Mouse (Mus musculus) macrophage (primary cell): ENCODE results near the gene Slc22a14. TPM values are rescaled to one million over a fixed set of nuclear protein-coding genes. Genes with fewer than 3 reads are reported as not detected.

Source experiments
- H3K27ac ChIP-seq: fragments of 350-480 bp; formaldehyde crosslinking; 2 replicates; pipeline ENCODE4 v1.9.0; 2021
- H3K36me3 ChIP-seq: fragments of 350-480 bp; formaldehyde crosslinking; 2 replicates; pipeline ENCODE4 v1.9.0; 2021; ENCODE audit errors: inconsistent target
- H3K4me3 ChIP-seq: fragments of 350-480 bp; formaldehyde crosslinking; 2 replicates; pipeline ENCODE4 v1.9.0; 2021; ENCODE audit errors: inconsistent target
- H3K79me2 ChIP-seq: fragments of 350-480 bp; formaldehyde crosslinking; 2 replicates; pipeline ENCODE4 v1.9.0; 2021; ENCODE audit errors: inconsistent target
- WGBS: methylation state at CpG from one replicate; pipeline ENCODE4 v1.1.7; 2026; ENCODE audit warnings: inconsistent platforms; ENCODE audit not compliant: missing documents; 5-methylcytosine and 5-hydroxymethylcytosine counted together
- polyA plus RNA-seq: library from polyadenylated mRNA; stranded (reverse); fragments of 250-400 nt; gene quantifications from 3 replicates; pipeline ENCODE4 v1.2.4, GENCODE M21; 2018; ENCODE audit warnings: inconsistent platforms

The Slc22a14 gene
- polyA plus RNA-seq, 1 experiment from 2014 or later, result not detected

- WGBS, result under 1% methylated on average over 71 of the region's 76 CpGs
- Histone ChIP-seq H3K4me3 (peak within 1 kb of the TSS; percentile 78), H3K36me3 (no peaks in the 10 kb centered on the region), H3K27ac (peak within 1 kb of the TSS; percentile 93), H3K79me2 (peaks cover 43% of the 10 kb centered on the region)
These were observed 42.8 kb downstream of the Slc22a14 start, which contains the start of gene Oxsr1 for GRCm38 (mm10) chr9:119322289-119323259. Oxsr1 (minus strand) TSS chr9:119322427.

GRCm38 (mm10) chr9:119321392-119322229 lies 43.7 kb downstream of the Slc22a14 start:
- under 1% methylated on average over 57 of the region's 59 CpGs for whole genome bisulfite sequencing
- no peak overlapping the region for H3K27ac ChIP-seq
- H3K79me2 ChIP-seq, result peaks cover 53% of the 10 kb centered on the region
- no peaks in the 10 kb centered on the region for H3K36me3 ChIP-seq
- peak overlapping the region; percentile 69 for H3K4me3 ChIP-seq

DNA sequence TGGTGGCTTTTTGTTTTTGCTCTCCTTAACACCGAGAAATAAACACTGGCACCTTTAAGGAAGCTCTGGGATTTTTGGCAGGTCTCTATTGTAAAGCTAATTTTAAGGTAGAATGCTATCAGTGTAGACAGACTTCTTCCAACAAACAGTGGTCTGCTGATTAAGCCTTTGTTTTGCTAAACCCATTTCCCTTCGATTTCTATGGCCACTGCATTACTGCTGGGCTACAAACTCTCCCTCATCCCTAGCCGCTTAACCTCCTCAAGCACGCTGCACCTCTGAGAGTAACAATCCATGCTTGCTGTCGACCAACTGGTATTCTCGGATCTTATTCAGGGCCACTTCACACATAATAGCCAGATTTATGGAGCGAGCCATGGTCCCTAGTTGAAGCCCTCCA lies 44.4 kb downstream of the Slc22a14 start:
- H3K27ac ChIP-seq, result no peak overlapping the region
- WGBS, result 48% methylated on average over 7 of the region's 7 CpGs
- peak overlapping the region; percentile 69 for H3K4me3 ChIP-seq

GRCm38 (mm10) chr9:119320446-119320845 lies 44.9 kb downstream of the Slc22a14 start:
- no peaks in the 10 kb centered on the region for H3K36me3 ChIP-seq
- H3K27ac ChIP-seq, result no peak overlapping the region
- WGBS, result 95% methylated on average over 6 of the region's 7 CpGs
- H3K79me2 ChIP-seq, result peaks cover 64% of the 10 kb centered on the region
- H3K4me3 ChIP-seq, result no peak overlapping the region

More for the DNA sequence above, 44.4 kb downstream of the Slc22a14 start:
- Histone ChIP-seq H3K79me2 (peaks cover 59% of the 10 kb centered on the region), H3K36me3 (no peaks in the 10 kb centered on the region)

DNA sequence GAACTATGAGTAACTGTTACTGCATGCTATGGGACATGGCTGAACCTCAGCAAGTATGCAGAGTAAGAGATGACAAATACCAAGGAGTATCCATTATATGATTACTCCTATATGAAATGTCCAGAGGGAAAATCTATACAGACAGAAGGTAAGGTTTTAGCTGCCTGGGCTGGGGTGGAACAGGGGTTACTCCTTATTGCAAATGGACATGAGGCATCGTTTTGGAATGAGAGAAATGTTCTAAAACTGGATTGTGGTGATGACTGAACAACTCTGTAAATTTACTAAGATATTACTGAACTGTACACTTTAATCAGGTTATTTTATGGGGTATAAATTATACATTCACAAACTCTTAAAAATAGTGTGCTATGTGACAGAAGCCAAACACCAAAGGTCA lies 46.5 kb downstream of the Slc22a14 start:
- Histone ChIP-seq H3K36me3 (no peaks in the 10 kb centered on the region), H3K79me2 (peaks cover 80% of the 10 kb centered on the region), H3K27ac (no peak overlapping the region), H3K4me3 (no peak overlapping the region)
- 100% methylated on average over 1 of the region's 1 CpGs for WGBS

DNA sequence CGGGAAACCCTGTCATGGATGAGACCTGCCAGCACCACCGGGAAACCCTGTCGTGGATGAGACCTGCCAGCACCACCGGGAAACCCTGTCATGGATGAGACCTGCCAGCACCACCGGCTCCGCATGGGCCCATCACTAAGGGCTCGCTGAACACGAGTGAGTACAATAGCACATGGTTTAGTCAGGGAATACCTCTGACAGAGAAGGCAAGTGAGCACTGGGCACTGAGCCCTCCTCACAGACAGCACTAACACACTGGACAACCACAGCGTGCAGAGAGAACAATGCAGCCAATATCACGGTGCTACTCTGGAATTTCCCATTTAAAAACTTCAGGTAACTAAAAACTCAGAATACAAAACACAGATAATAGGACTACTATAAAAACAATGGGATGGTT lies 52.3 kb downstream of the Slc22a14 start:
- Histone ChIP-seq H3K79me2 (peaks cover 100% of the 10 kb centered on the region), H3K4me3 (no peak overlapping the region), H3K27ac (no peak overlapping the region), H3K36me3 (no peaks in the 10 kb centered on the region)
- WGBS, result 93% methylated on average over 9 of the region's 10 CpGs

- H3K79me2 ChIP-seq, result peaks cover 96% of the 10 kb centered on the region
- 0 out of 2 replicates have a peak, but pooled peaks cover 6% of the 10 kb centered on the region for H3K36me3 ChIP-seq
- H3K4me3 ChIP-seq, result no peak overlapping the region
- no peak overlapping the region for H3K27ac ChIP-seq
- WGBS, result 79% methylated on average over 1 of the region's 1 CpGs
These were observed 56.3 kb downstream of the Slc22a14 start for GRCm38 (mm10) chr9:119309067-119309466.

DNA sequence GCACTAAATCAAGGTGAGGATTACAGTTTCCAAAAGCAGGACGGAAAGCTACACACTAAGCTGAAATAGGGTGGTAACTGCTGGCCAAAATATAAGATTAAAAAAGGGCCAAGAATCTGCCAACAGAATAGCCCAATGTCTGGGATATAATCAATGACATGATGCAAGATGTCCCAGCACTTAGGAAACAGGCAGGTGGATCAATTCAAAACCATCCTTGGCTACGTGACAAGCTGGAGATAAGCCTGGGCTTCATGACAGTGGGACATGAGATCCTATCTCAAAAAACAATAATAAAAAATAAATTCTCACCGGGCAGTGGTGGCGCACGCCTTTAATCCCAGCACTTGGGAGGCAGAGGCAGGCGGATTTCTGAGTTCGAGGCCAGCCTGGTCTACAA lies 59.5 kb downstream of the Slc22a14 start:
- no peak overlapping the region for H3K4me3 ChIP-seq
- H3K27ac ChIP-seq, result no peak overlapping the region
- H3K36me3 ChIP-seq, result 0 out of 2 replicates have a peak, but pooled peaks cover 8% of the 10 kb centered on the region
- WGBS, result 90% methylated on average over 3 of the region's 7 CpGs
- peaks cover 64% of the 10 kb centered on the region for H3K79me2 ChIP-seq

DNA sequence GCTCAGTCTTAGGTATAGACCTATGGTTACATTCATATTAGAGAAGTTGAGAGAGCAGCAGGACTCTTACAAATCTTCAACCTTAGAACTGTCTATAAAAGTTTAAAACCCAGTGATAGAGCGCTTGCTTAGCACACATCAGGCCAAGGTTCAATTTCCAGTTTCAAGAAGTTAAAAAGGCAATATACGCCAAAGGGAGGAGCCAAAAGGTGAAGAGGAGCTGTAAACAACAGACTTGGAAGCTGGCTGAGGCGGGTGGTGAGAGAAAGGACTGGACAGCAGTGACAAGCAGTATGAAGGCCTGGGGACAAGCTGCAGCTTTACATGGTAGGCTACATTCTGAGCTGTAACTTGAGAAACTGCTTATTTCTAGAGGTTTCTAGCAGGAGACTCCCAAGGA lies 66.8 kb downstream of the Slc22a14 start:
- Histone ChIP-seq H3K27ac (no peak overlapping the region), H3K79me2 (no peaks in the 10 kb centered on the region; the same call in 1 of the 2 replicates), H3K4me3 (no peak overlapping the region), H3K36me3 (no peaks in the 10 kb centered on the region)
- WGBS, result 91% methylated on average over 3 of the region's 3 CpGs

GRCm38 (mm10) chr9:119297696-119298095 lies 67.7 kb downstream of the Slc22a14 start:
- H3K36me3 ChIP-seq, result peaks cover under 1% of the 10 kb centered on the region; the same call in 1 of the 2 replicates

DNA sequence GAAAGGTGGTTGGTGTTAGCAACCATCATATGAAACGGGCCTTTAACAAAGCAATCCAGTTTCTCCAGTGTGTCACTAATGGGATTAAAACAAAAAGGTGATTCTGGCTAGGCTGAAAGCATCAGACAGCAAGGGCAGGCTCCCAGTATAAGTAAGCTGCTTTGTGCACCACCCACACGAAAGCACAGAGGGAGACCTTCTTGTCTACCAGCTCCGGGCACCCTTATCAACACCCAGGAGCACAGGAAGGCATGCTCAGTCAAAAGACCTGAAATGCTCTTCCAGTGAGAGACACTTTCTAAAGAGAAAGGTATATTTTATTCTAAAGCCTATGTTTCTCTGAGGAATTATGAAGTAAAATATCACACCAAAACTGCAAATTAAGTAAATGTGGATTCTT lies 74.6 kb downstream of the Slc22a14 start:
- Histone ChIP-seq H3K4me3 (no peak overlapping the region), H3K27ac (no peak overlapping the region), H3K79me2 (no peaks in the 10 kb centered on the region), H3K36me3 (peaks cover 12% of the 10 kb centered on the region; the same call in 1 of the 2 replicates)
- 97% methylated on average over 3 of the region's 3 CpGs for WGBS

More at GRCm38 (mm10) chr9:119297696-119298095, 67.7 kb downstream of the Slc22a14 start:
- Histone ChIP-seq H3K4me3 (no peak overlapping the region), H3K27ac (no peak overlapping the region), H3K79me2 (no peaks in the 10 kb centered on the region; the same call in 1 of the 2 replicates)
- WGBS, result 95% methylated on average over 6 of the region's 6 CpGs

DNA sequence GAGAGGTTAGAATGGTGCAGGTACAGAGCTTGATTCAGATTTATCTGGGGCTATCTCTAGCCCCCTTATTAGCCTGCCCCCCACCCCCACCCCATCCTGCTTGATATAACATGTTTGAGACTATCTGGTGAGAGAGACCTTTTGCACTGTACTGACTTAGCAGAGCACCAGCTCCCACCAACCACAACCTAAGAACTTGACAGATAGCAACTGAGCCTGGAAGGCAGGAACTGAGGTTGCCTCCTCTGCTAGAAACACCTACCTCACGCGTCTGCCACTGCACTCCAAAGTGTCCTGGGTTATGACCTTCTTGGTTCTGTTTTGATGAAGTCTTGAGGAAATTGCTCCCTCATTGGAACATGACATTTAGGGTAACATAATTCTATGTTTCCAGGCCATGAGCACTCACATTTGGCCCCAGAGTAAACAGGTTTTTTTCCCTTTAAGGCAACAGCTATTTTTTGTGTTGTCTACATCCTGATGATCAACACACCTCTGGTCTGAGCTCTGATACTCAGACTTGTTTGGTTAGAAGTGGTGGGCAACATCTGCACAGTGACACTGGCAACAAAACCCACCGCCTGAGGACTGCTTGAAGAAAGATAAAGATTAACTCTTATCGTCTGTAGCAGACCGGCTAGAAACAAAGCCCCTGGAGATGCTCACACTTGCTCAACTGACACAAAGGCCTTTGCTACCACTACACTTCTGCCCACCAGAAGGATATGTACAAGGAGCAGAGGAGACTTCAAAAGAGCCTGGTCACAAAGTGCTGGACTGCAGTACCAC lies 84.3 kb downstream of the Slc22a14 start:
- H3K27ac ChIP-seq, result no peak overlapping the region
- peaks cover 13% of the 10 kb centered on the region; the same call in 1 of the 2 replicates for H3K36me3 ChIP-seq

GRCm38 (mm10) chr9:119278031-119278430 lies 87.3 kb downstream of the Slc22a14 start:
- Histone ChIP-seq H3K79me2 (no peaks in the 10 kb centered on the region), H3K27ac (no peak overlapping the region), H3K4me3 (no peak overlapping the region), H3K36me3 (peaks cover 4% of the 10 kb centered on the region; the same call in 1 of the 2 replicates)
- WGBS, result 98% methylated on average over 4 of the region's 5 CpGs

More for the DNA sequence above, 84.3 kb downstream of the Slc22a14 start:
- Histone ChIP-seq H3K79me2 (no peaks in the 10 kb centered on the region), H3K4me3 (no peak overlapping the region)
- WGBS, result 96% methylated on average over 4 of the region's 5 CpGs

DNA sequence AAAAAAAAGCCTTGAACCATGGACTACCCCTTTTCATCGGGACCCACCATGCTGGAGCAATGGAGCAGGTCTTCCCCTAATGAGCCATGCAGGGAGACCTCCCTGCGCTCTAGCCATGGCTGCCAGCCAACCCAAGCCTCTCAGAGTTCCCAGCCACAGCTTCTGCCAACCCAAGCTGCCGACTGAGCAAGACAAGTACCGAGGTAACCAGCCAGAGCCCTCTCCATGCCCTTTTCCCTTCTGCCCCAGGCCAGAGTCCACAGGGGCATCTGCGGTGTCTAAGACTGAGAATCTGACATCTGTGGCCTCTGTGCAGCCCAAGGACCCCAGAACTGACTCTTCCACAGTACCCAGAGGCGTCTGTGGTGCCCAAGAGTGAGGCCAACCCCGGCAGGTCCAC lies 89.0 kb downstream of the Slc22a14 start:
- H3K27ac ChIP-seq, result no peak overlapping the region
- H3K4me3 ChIP-seq, result no peak overlapping the region
- peaks cover under 1% of the 10 kb centered on the region; the same call in 1 of the 2 replicates for H3K36me3 ChIP-seq
- 91% methylated on average over 7 of the region's 7 CpGs for WGBS
- H3K79me2 ChIP-seq, result no peaks in the 10 kb centered on the region
